Mouse (Mus musculus) C2C12 (cell line): ENCODE data around the gene Atg3.

Source experiments
- CEBPB ChIP-seq: IDR thresholded peaks from one replicate; pipeline ENCODE4 v1.6.1; 2011; ENCODE audit warnings: low read depth, mild to moderate bottlenecking, control low read depth, moderate library complexity
- CTCF ChIP-seq: IDR thresholded peaks from one replicate; pipeline ENCODE4 v1.5.1; 2011; ENCODE audit not compliant: control insufficient read depth, insufficient read depth, insufficient read length
- MAX ChIP-seq: IDR thresholded peaks from one replicate; pipeline ENCODE4 v1.6.1; 2011; ENCODE audit warnings: mild to moderate bottlenecking, control low read depth
- MYOD1 ChIP-seq: IDR thresholded peaks from one replicate; pipeline ENCODE4 v1.6.1; 2011; ENCODE audit warnings: low read depth; ENCODE audit not compliant: control insufficient read depth, insufficient read length
- USF1 ChIP-seq: IDR thresholded peaks from one replicate; pipeline ENCODE4 v1.6.1; 2011; ENCODE audit warnings: low read depth, mild to moderate bottlenecking, control low read depth, moderate library complexity

DNA sequence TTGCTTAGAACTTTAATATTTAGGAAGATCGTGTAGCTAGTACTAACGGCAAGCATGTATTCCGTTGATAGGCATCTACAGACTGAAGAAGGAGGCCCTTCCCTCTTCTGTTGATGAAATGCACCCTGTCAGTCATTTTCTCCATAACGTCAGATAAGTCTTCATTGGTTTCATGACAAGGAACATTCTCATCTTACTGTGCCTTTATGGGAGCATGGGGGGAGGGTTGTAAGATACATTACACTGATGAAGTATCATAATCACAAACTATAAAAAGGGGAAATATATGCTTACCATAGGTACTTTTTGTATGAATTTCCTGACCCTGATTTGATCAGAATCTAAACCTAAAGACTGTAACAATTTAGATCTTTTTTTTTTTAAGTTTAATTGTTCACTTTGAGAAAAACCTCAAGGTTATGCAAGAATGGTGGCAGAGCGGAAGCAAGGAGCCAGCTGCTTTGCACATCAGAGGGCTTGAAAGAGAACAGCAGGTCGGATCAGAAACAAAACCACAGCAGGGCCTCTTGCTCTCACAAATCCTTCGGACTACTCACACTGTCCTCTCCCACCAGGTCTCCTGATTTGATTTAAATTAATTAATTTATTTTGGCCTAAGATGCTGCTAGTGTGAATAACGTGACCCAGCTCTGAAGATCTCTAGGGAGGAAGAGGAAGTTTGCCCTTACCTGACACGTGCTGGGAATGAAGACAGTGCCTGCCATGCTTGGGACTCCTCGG lies 65.2 kb downstream of the Atg3 start, which contains the start of gene Btla:
- TF ChIP-seq USF1 (no peak), CTCF (no peak), MYOD1 (no peak), CEBPB (no peak), MAX (no peak)
